Mouse (Mus musculus): ENCODE data around the gene Psen2. TPM values are rescaled to one million over a fixed set of nuclear protein-coding genes. Genes with fewer than 3 reads are reported as not detected.

Gene Psen2
- polyA plus RNA-seq, 1 experiment from 2014 or later: 8.6 TPM

- Histone ChIP-seq H3K4me3 (ENCODE audit: low read depth, low read length) (no peak overlapping the region), H3K4me2 (ENCODE audit: low read length) (no peak overlapping the region), H3K36me3 (ENCODE audit: control insufficient read depth, insufficient read depth, low read length) (no peaks in the 10 kb centered on the region), H3K27me3 (replicated peaks; ENCODE audit: control insufficient read depth, insufficient read depth, low read length) (no peaks in the 10 kb centered on the region), H3K4me1 (ENCODE audit: control insufficient read depth, insufficient read depth, low read length) (peaks cover 3% of the 10 kb centered on the region), H3K9me3 (replicated peaks; ENCODE audit: control insufficient read depth, low read length) (no peaks in the 10 kb centered on the region), H3K27ac (ENCODE audit: low read depth, low read length) (no peak overlapping the region), H3K9ac (ENCODE audit: low read length) (no peak overlapping the region)
- 20% methylated on average over 16 of the region's 16 CpGs for WGBS
- peak; percentile 60 for DNase-seq (ENCODE audit: low spot score)
- peak; percentile 57; the same call in 1 of the 2 replicates for ATAC-seq
These were observed 20.9 kb upstream of the Psen2 start for GRCm38 (mm10) chr1:180283813-180284768.

- Histone ChIP-seq H3K4me3 (ENCODE audit: low read depth, low read length) (no peak overlapping the region), H3K27me3 (replicated peaks; ENCODE audit: control insufficient read depth, insufficient read depth, low read length) (no peaks in the 10 kb centered on the region), H3K27ac (ENCODE audit: low read depth, low read length) (no peak overlapping the region), H3K4me2 (ENCODE audit: low read length) (no peak overlapping the region), H3K36me3 (ENCODE audit: control insufficient read depth, insufficient read depth, low read length) (no peaks in the 10 kb centered on the region), H3K9me3 (replicated peaks; ENCODE audit: control insufficient read depth, low read length) (no peaks in the 10 kb centered on the region), H3K4me1 (ENCODE audit: control insufficient read depth, insufficient read depth, low read length) (peaks cover 3% of the 10 kb centered on the region), H3K9ac (ENCODE audit: low read length) (no peak overlapping the region)
- DNase-seq (ENCODE audit: low spot score): no peak
- 57% methylated on average over 6 of the region's 6 CpGs for WGBS
- no peak for ATAC-seq
These were observed 19.3 kb upstream of the Psen2 start for GRCm38 (mm10) chr1:180282581-180282980.

GRCm38 (mm10) chr1:180279648-180280047 is 16.4 kb upstream of the Psen2 start:
- Histone ChIP-seq H3K27me3 (replicated peaks; ENCODE audit: control insufficient read depth, insufficient read depth, low read length) (no peaks in the 10 kb centered on the region), H3K4me3 (ENCODE audit: low read depth, low read length) (no peak overlapping the region), H3K36me3 (ENCODE audit: control insufficient read depth, insufficient read depth, low read length) (no peaks in the 10 kb centered on the region), H3K9ac (ENCODE audit: low read length) (no peak overlapping the region; the same call in 1 of the 2 replicates), H3K9me3 (replicated peaks; ENCODE audit: control insufficient read depth, low read length) (no peaks in the 10 kb centered on the region), H3K4me2 (ENCODE audit: low read length) (0 out of 2 replicates have a peak overlapping the region, but pooled peaks have one; percentile 14), H3K27ac (ENCODE audit: low read depth, low read length) (no peak overlapping the region), H3K4me1 (ENCODE audit: control insufficient read depth, insufficient read depth, low read length) (peaks cover 3% of the 10 kb centered on the region)
- 33% methylated on average over 7 of the region's 7 CpGs for WGBS
- DNase-seq (ENCODE audit: low spot score) (peak; percentile 52), ATAC-seq (no peak)

- no peaks in the 10 kb centered on the region for H3K36me3 ChIP-seq (ENCODE audit: control insufficient read depth, insufficient read depth, low read length)
- ATAC-seq (no peak), DNase-seq (ENCODE audit: low spot score) (no peak)
- H3K27ac ChIP-seq (ENCODE audit: low read depth, low read length): no peak overlapping the region
- H3K4me1 ChIP-seq (ENCODE audit: control insufficient read depth, insufficient read depth, low read length): peaks cover 3% of the 10 kb centered on the region; the same call in 1 of the 2 replicates
- WGBS: 83% methylated on average over 9 of the region's 9 CpGs
- no peaks in the 10 kb centered on the region for H3K27me3 ChIP-seq (replicated peaks; ENCODE audit: control insufficient read depth, insufficient read depth, low read length)
- H3K4me3 ChIP-seq (ENCODE audit: low read depth, low read length): no peak overlapping the region
- no peaks in the 10 kb centered on the region for H3K9me3 ChIP-seq (replicated peaks; ENCODE audit: control insufficient read depth, low read length)
- H3K9ac ChIP-seq (ENCODE audit: low read length): no peak overlapping the region
- no peak overlapping the region for H3K4me2 ChIP-seq (ENCODE audit: low read length)
These were observed 14.3 kb upstream of the Psen2 start for GRCm38 (mm10) chr1:180277563-180277962.

GRCm38 (mm10) chr1:180274725-180275308 is 11.6 kb upstream of the Psen2 start:
- no peak overlapping the region for H3K4me2 ChIP-seq (ENCODE audit: low read length)
- no peaks in the 10 kb centered on the region for H3K36me3 ChIP-seq (ENCODE audit: control insufficient read depth, insufficient read depth, low read length)
- no peak overlapping the region for H3K9ac ChIP-seq (ENCODE audit: low read length)
- ATAC-seq: no peak
- peaks cover 3% of the 10 kb centered on the region; the same call in 1 of the 2 replicates for H3K4me1 ChIP-seq (ENCODE audit: control insufficient read depth, insufficient read depth, low read length)
- no peak overlapping the region for H3K4me3 ChIP-seq (ENCODE audit: low read depth, low read length)
- no peaks in the 10 kb centered on the region for H3K27me3 ChIP-seq (replicated peaks; ENCODE audit: control insufficient read depth, insufficient read depth, low read length)
- DNase-seq (ENCODE audit: low spot score): no peak
- no peak overlapping the region for H3K27ac ChIP-seq (ENCODE audit: low read depth, low read length)
- H3K9me3 ChIP-seq (replicated peaks; ENCODE audit: control insufficient read depth, low read length): no peaks in the 10 kb centered on the region
- 89% methylated on average over 10 of the region's 10 CpGs for WGBS

- Histone ChIP-seq H3K4me3 (ENCODE audit: low read depth, low read length) (no peak overlapping the region), H3K9ac (ENCODE audit: low read length) (no peak overlapping the region), H3K27me3 (replicated peaks; ENCODE audit: control insufficient read depth, insufficient read depth, low read length) (no peaks in the 10 kb centered on the region), H3K36me3 (ENCODE audit: control insufficient read depth, insufficient read depth, low read length) (no peaks in the 10 kb centered on the region), H3K4me1 (ENCODE audit: control insufficient read depth, insufficient read depth, low read length) (no peaks in the 10 kb centered on the region), H3K4me2 (ENCODE audit: low read length) (no peak overlapping the region), H3K27ac (ENCODE audit: low read depth, low read length) (no peak overlapping the region), H3K9me3 (replicated peaks; ENCODE audit: control insufficient read depth, low read length) (no peaks in the 10 kb centered on the region)
- DNase-seq (ENCODE audit: low spot score): no peak
- no peak for ATAC-seq
- WGBS: 94% methylated on average over 2 of the region's 2 CpGs
These were observed 5.8 kb upstream of the Psen2 start for GRCm38 (mm10) chr1:180269033-180269432.

- DNase-seq (ENCODE audit: low spot score) (peak; percentile 94), ATAC-seq (peak; percentile 91)
- Histone ChIP-seq H3K36me3 (ENCODE audit: control insufficient read depth, insufficient read depth, low read length) (no peaks in the 10 kb centered on the region), H3K9me3 (replicated peaks; ENCODE audit: control insufficient read depth, low read length) (no peaks in the 10 kb centered on the region), H3K27me3 (replicated peaks; ENCODE audit: control insufficient read depth, insufficient read depth, low read length) (no peaks in the 10 kb centered on the region), H3K27ac (ENCODE audit: low read depth, low read length) (no peak overlapping the region), H3K4me2 (ENCODE audit: low read length) (no peak overlapping the region), H3K9ac (ENCODE audit: low read length) (no peak overlapping the region), H3K4me1 (ENCODE audit: control insufficient read depth, insufficient read depth, low read length) (no peaks in the 10 kb centered on the region), H3K4me3 (ENCODE audit: low read depth, low read length) (no peak overlapping the region)
- 16% methylated on average over 12 of the region's 12 CpGs for WGBS
These were observed 5.2 kb upstream of the Psen2 start for GRCm38 (mm10) chr1:180268249-180269031.

- Histone ChIP-seq H3K36me3 (ENCODE audit: control insufficient read depth, insufficient read depth, low read length) (no peaks in the 10 kb centered on the region), H3K4me1 (ENCODE audit: control insufficient read depth, insufficient read depth, low read length) (no peaks in the 10 kb centered on the region), H3K9ac (ENCODE audit: low read length) (no peak overlapping the region), H3K27me3 (replicated peaks; ENCODE audit: control insufficient read depth, insufficient read depth, low read length) (no peaks in the 10 kb centered on the region), H3K4me2 (ENCODE audit: low read length) (no peak overlapping the region), H3K4me3 (ENCODE audit: low read depth, low read length) (no peak overlapping the region), H3K9me3 (replicated peaks; ENCODE audit: control insufficient read depth, low read length) (no peaks in the 10 kb centered on the region), H3K27ac (ENCODE audit: low read depth, low read length) (no peak overlapping the region)
- no peak for DNase-seq (ENCODE audit: low spot score)
- WGBS: 73% methylated on average over 10 of the region's 10 CpGs
- no peak for ATAC-seq
These were observed 3.9 kb upstream of the Psen2 start for GRCm38 (mm10) chr1:180267151-180267550.
